Mouse (Mus musculus) myocyte (in vitro differentiated cells): Measurements from ENCODE around the gene Garnl3.

ENCODE experiments used
- POLR2A ChIP-seq: IDR thresholded peaks from one replicate; pipeline ENCODE4 v1.6.1; 2011; ENCODE audit warnings: low read depth, mild to moderate bottlenecking, control low read depth, moderate library complexity; ENCODE audit not compliant: insufficient read length
- SRF ChIP-seq: IDR thresholded peaks from one replicate; pipeline ENCODE4 v1.6.1; 2011; ENCODE audit warnings: low read depth; ENCODE audit not compliant: control insufficient read depth, insufficient read length

GRCm38 (mm10) chr2:33132306-33132705 lies 852 bp upstream of the Garnl3 start:
- TF ChIP-seq SRF: no peak
- TF ChIP-seq POLR2A: no peak
